Mouse (Mus musculus): Measurements from ENCODE around the gene Tgfa. TPM values are rescaled to one million over a fixed set of nuclear protein-coding genes. Genes with fewer than 3 reads are reported as not detected.

Tgfa gene
- polyA plus RNA-seq, 1 experiment from 2014 or later: 4.5 TPM

DNA sequence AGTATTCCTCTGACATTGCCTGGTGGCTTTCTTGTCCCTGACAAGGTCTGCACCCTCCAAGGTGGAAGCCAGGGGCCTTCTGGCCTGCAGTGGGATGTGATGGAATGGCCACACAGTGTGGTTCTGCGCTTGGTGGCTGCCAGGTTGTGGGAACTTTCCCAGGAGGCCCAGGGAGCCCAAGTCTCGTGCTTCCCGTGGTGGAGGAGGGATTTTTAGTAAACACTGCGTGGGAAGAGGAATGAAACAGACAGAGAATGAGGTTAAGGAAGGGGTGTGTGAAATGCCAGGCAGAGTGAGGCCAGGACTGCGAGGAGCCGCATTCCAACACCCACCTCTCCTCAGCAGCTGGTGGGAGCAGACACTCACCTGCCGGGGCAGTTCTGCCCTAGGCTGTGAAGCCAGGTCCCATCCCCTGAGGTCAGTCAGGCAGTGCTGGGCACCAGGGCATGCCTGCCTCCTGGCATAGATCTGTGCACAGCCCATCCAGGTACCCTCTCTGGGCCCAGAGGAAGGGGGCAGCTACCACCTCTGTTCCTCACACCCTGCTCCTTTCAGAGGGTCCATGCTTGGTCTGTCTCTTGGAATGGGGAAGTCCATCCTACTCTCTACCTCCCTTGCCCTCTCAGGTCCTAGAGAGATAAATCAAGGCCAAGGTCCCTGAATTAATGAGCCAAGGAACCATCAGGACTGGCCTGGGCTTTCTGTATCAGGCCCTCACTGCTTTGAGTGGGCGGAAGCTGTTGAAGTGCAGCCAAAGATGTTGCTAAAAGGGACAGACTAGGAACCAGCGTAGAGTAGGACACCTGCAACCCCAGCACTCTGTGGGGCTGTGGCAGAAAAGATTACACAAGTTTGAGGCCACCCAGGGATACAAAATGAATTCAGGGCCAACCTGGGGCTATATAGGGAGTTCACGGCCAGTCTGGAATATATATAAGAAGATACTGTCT, 57.4 kb downstream of the Tgfa start:
- Histone ChIP-seq H3K4me1 (ENCODE audit: control insufficient read depth in 2 of 2, insufficient read depth in 2 of 2, low read length in 2 of 2) (no peaks in the 10 kb centered on the region), H3K27me3 (ENCODE audit: control insufficient read depth, insufficient read depth, low read length) (no peaks in the 10 kb centered on the region), H3K9me3 (ENCODE audit: control insufficient read depth, low read length) (no peaks in the 10 kb centered on the region), H3K36me3 (ENCODE audit: control insufficient read depth, insufficient read depth, low read length) (no peaks in the 10 kb centered on the region), H3K4me2 (ENCODE audit: low read length) (no peak overlapping the region), H3K4me3 (ENCODE audit: control insufficient read depth in 1 of 2, insufficient read depth in 1 of 2, low read depth in 1 of 2, low read length in 2 of 2) (no peak overlapping the region), H3K9ac (ENCODE audit: low read length) (no peak overlapping the region), H3K27ac (replicated peaks in 1 of 2; ENCODE audit: control insufficient read depth in 1 of 2, insufficient read depth in 1 of 2, low read depth in 2 of 2, low read length in 2 of 2) (no peak overlapping the region)
- WGBS: 58% methylated on average over 10 of the region's 10 CpGs
- no peak for ATAC-seq (ENCODE audit: insufficient number of reproducible peaks, insufficient read depth, low FRiP score, low read depth)

DNA sequence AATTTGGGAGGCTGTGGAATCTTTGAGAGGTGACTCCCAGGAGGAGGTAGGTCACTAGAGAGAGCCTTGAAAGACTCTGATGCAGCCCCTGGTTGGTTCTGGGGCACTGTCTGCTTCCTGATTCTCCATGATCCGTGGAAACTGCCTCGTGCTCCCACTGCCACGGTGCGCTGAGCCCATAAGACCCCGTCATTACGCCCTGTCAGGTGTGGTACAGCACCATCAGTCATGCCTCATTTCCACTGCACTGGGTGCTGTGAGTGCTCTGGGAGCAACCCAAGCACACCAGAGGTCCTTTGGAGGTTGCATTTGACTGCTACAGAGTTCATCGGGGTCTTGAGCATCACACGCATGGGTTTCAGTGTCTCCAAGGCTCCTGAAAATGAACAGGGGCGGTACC, 60.9 kb downstream of the Tgfa start:
- no peaks in the 10 kb centered on the region for H3K9me3 ChIP-seq (ENCODE audit: control insufficient read depth, low read length)
- no peaks in the 10 kb centered on the region for H3K36me3 ChIP-seq (ENCODE audit: control insufficient read depth, insufficient read depth, low read length)
- ATAC-seq (ENCODE audit: insufficient number of reproducible peaks, insufficient read depth, low FRiP score, low read depth): no peak
- 88% methylated on average over 9 of the region's 9 CpGs for WGBS
- H3K27ac ChIP-seq (replicated peaks in 1 of 2; ENCODE audit: control insufficient read depth in 1 of 2, insufficient read depth in 1 of 2, low read depth in 2 of 2, low read length in 2 of 2): no peak overlapping the region
- H3K4me2 ChIP-seq (ENCODE audit: low read length): no peak overlapping the region
- H3K9ac ChIP-seq (ENCODE audit: low read length): no peak overlapping the region
- no peaks in the 10 kb centered on the region for H3K27me3 ChIP-seq (ENCODE audit: control insufficient read depth, insufficient read depth, low read length)
- H3K4me3 ChIP-seq (ENCODE audit: control insufficient read depth in 1 of 2, insufficient read depth in 1 of 2, low read depth in 1 of 2, low read length in 2 of 2): no peak overlapping the region
- no peaks in the 10 kb centered on the region for H3K4me1 ChIP-seq (ENCODE audit: control insufficient read depth in 2 of 2, insufficient read depth in 2 of 2, low read length in 2 of 2)

DNA sequence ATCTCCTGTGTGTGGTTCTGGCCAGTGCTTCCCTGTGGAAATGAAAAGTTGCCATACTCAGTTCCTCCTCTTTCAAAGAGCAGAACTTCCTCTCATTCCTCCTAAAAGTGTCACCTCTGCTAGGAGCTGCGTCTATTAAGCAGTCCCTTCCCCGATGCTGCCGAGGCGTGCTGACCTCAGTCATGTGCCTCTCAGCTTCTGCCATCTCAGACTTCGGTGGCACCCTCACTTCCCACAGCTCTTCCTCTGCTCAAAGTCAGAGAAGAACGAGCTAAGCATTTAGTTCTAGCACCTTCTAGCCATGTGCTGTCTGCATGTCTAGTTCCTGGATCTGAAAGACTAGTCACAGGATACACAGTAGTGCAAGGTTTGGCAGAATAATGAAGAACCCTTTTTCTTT, 64.2 kb downstream of the Tgfa start:
- no peaks in the 10 kb centered on the region for H3K4me1 ChIP-seq (ENCODE audit: control insufficient read depth in 2 of 2, insufficient read depth in 2 of 2, low read length in 2 of 2)
- no peak overlapping the region for H3K4me3 ChIP-seq (ENCODE audit: control insufficient read depth in 1 of 2, insufficient read depth in 1 of 2, low read depth in 1 of 2, low read length in 2 of 2)
- no peaks in the 10 kb centered on the region for H3K27me3 ChIP-seq (ENCODE audit: control insufficient read depth, insufficient read depth, low read length)
- WGBS: 86% methylated on average over 6 of the region's 6 CpGs
- H3K27ac ChIP-seq (replicated peaks in 1 of 2; ENCODE audit: control insufficient read depth in 1 of 2, insufficient read depth in 1 of 2, low read depth in 2 of 2, low read length in 2 of 2): no peak overlapping the region
- no peak overlapping the region for H3K4me2 ChIP-seq (ENCODE audit: low read length)
- H3K36me3 ChIP-seq (ENCODE audit: control insufficient read depth, insufficient read depth, low read length): no peaks in the 10 kb centered on the region
- no peak for ATAC-seq (ENCODE audit: insufficient number of reproducible peaks, insufficient read depth, low FRiP score, low read depth)
- no peaks in the 10 kb centered on the region for H3K9me3 ChIP-seq (ENCODE audit: control insufficient read depth, low read length)
- H3K9ac ChIP-seq (ENCODE audit: low read length): no peak overlapping the region

DNA sequence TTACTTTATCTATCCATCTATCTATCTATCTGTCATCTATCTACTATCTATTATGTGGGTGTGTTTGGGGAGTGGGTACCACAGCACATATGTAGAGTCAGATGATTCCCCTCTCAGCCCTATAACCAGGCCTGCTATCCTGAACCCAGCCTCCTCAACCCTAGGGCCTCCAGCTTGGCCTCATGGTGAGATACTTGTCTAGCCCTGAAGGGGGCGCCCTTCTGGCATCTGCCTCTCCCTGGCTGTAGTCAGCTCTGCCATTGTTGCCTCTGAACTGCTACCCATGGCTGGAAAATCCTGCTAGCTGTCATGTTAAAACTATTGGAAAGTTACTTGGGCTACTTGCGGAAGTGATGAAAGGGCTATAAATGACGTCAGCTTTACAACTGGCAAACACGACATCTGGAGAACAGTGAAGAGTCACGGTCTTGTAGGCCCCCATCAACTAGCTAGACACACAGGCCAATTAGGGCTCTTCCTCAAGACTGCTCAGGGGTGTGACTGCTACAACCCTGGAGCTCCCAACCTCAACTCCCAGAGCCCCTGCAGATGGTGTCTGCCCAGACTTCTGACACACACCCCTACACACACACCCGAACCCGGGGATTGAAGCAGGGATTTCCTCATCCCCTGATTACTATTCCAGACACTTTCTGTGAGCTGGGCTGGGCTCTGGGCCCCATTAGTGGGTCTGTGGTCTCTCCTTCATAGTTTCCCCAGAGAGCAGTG, 65.5 kb downstream of the Tgfa start:
- Histone ChIP-seq H3K4me3 (ENCODE audit: control insufficient read depth in 1 of 2, insufficient read depth in 1 of 2, low read depth in 1 of 2, low read length in 2 of 2) (no peak overlapping the region), H3K27me3 (ENCODE audit: control insufficient read depth, insufficient read depth, low read length) (no peaks in the 10 kb centered on the region), H3K36me3 (ENCODE audit: control insufficient read depth, insufficient read depth, low read length) (no peaks in the 10 kb centered on the region), H3K4me1 (ENCODE audit: control insufficient read depth in 2 of 2, insufficient read depth in 2 of 2, low read length in 2 of 2) (no peaks in the 10 kb centered on the region), H3K9ac (ENCODE audit: low read length) (no peak overlapping the region), H3K27ac (replicated peaks in 1 of 2; ENCODE audit: control insufficient read depth in 1 of 2, insufficient read depth in 1 of 2, low read depth in 2 of 2, low read length in 2 of 2) (no peak overlapping the region), H3K9me3 (ENCODE audit: control insufficient read depth, low read length) (no peaks in the 10 kb centered on the region), H3K4me2 (ENCODE audit: low read length) (no peak overlapping the region)
- 42% methylated on average over 7 of the region's 7 CpGs for WGBS
- ATAC-seq (ENCODE audit: insufficient number of reproducible peaks, insufficient read depth, low FRiP score, low read depth): no peak

DNA sequence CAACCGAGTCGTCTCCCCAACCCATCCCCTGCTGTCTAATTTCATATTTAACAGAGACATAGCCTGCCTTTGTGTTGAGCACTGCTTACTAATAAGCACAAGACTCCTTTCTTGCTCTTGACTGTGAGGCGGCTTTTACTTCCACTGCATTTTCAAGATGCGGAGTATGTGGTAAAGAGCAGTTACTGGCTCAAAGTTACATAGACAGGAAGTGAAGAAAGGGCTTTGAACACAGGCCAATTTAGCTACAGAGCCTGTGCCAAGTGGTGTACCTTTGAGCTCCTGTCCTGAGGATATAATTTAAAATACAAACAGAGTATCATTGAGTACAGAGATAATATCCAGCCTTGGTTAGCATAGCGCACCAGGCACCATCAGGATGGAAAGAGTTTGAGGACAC, 71.8 kb downstream of the Tgfa start:
- Histone ChIP-seq H3K27ac (replicated peaks in 1 of 2; ENCODE audit: control insufficient read depth in 1 of 2, insufficient read depth in 1 of 2, low read depth in 2 of 2, low read length in 2 of 2) (no peak overlapping the region), H3K4me3 (ENCODE audit: control insufficient read depth in 1 of 2, insufficient read depth in 1 of 2, low read depth in 1 of 2, low read length in 2 of 2) (no peak overlapping the region), H3K4me2 (ENCODE audit: low read length) (no peak overlapping the region), H3K36me3 (ENCODE audit: control insufficient read depth, insufficient read depth, low read length) (no peaks in the 10 kb centered on the region), H3K9me3 (ENCODE audit: control insufficient read depth, low read length) (no peaks in the 10 kb centered on the region), H3K27me3 (ENCODE audit: control insufficient read depth, insufficient read depth, low read length) (no peaks in the 10 kb centered on the region), H3K9ac (ENCODE audit: low read length) (no peak overlapping the region), H3K4me1 (ENCODE audit: control insufficient read depth in 2 of 2, insufficient read depth in 2 of 2, low read length in 2 of 2) (peaks cover 2 to 4% of the 10 kb centered on the region in 2 experiments; a peak in 1 of 4 replicates)
- WGBS: 78% methylated on average over 5 of the region's 5 CpGs
- no peak for ATAC-seq (ENCODE audit: insufficient number of reproducible peaks, insufficient read depth, low FRiP score, low read depth)

DNA sequence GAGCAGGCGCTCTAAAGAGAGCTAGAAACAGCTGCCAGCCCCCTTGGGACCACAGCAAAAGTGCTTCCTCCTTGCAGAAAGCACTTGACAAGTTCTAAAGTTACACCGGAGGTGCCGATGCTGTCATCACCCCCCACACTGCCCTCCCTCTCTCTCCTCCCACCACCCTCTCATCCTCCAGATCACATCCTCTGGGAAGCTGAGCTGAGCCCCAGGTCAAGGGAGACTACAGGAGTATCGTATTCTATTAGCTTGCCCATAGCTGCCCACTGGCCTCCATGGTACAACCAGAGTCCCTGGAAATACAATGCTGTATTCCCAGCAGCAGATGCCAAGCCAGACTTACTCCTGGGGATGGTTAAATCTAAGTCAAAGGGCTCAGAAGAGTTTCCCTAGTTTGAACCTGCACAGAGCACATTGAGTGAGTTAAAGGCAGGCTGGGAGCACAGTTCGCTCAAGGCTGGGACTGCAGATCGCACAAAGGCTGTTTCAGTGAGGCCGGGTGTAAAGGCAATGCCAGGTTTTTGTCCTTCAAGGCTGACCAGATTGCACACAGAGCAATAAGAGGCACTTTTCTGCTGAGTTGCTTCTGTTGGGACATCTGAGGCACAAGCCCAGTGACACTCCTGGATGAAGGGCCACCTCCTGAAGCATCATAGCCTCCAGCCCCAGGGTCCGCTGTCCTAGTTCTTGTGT, 75.5 kb downstream of the Tgfa start:
- no peak for ATAC-seq (ENCODE audit: insufficient number of reproducible peaks, insufficient read depth, low FRiP score, low read depth)
- no peak overlapping the region for H3K9ac ChIP-seq (ENCODE audit: low read length)
- 53% methylated on average over 8 of the region's 8 CpGs for WGBS
- H3K4me3 ChIP-seq (ENCODE audit: control insufficient read depth in 1 of 2, insufficient read depth in 1 of 2, low read depth in 1 of 2, low read length in 2 of 2): no peak overlapping the region
- H3K9me3 ChIP-seq (ENCODE audit: control insufficient read depth, low read length): no peaks in the 10 kb centered on the region
- no peaks in the 10 kb centered on the region for H3K27me3 ChIP-seq (ENCODE audit: control insufficient read depth, insufficient read depth, low read length)
- no peak overlapping the region for H3K4me2 ChIP-seq (ENCODE audit: low read length)
- no peaks in the 10 kb centered on the region for H3K36me3 ChIP-seq (ENCODE audit: control insufficient read depth, insufficient read depth, low read length)
- H3K4me1 ChIP-seq (ENCODE audit: control insufficient read depth in 2 of 2, insufficient read depth in 2 of 2, low read length in 2 of 2): peaks cover 2 to 4% of the 10 kb centered on the region in 2 experiments; a peak in 1 of 4 replicates
- no peak overlapping the region for H3K27ac ChIP-seq (replicated peaks in 1 of 2; ENCODE audit: control insufficient read depth in 1 of 2, insufficient read depth in 1 of 2, low read depth in 2 of 2, low read length in 2 of 2)

DNA sequence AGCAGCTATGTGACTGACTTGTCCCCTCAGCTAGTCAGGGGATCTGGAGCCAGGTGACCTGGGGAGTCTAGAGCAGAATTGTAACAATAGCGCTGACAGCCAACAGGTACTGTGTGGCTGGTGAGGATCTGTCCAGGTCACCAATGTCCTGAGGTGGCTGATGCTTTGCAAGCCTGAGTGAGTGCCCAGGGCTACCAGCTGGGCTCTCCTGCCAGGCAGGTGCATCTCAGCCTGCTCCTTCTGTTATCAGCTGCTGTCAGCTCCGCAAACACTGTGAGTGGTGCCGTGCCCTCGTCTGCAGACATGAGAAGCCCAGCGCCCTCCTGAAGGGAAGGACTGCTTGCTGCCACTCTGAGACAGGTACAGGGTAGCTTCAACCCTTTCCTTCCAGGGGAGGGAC, 76.1 kb downstream of the Tgfa start:
- H3K4me1 ChIP-seq (ENCODE audit: control insufficient read depth in 2 of 2, insufficient read depth in 2 of 2, low read length in 2 of 2): peaks cover 2 to 4% of the 10 kb centered on the region in 2 experiments; a peak in 1 of 4 replicates
- H3K4me3 ChIP-seq (ENCODE audit: control insufficient read depth in 1 of 2, insufficient read depth in 1 of 2, low read depth in 1 of 2, low read length in 2 of 2): no peak overlapping the region
- WGBS: 63% methylated on average over 5 of the region's 5 CpGs
- no peak overlapping the region for H3K27ac ChIP-seq (replicated peaks in 1 of 2; ENCODE audit: control insufficient read depth in 1 of 2, insufficient read depth in 1 of 2, low read depth in 2 of 2, low read length in 2 of 2)
- H3K36me3 ChIP-seq (ENCODE audit: control insufficient read depth, insufficient read depth, low read length): no peaks in the 10 kb centered on the region
- no peak overlapping the region for H3K9ac ChIP-seq (ENCODE audit: low read length)
- H3K9me3 ChIP-seq (ENCODE audit: control insufficient read depth, low read length): peaks cover 4% of the 10 kb centered on the region; the same call in 1 of the 2 replicates
- no peaks in the 10 kb centered on the region for H3K27me3 ChIP-seq (ENCODE audit: control insufficient read depth, insufficient read depth, low read length)
- no peak for ATAC-seq (ENCODE audit: insufficient number of reproducible peaks, insufficient read depth, low FRiP score, low read depth)
- no peak overlapping the region for H3K4me2 ChIP-seq (ENCODE audit: low read length)
